Mouse (Mus musculus) E14TG2a.4 (cell line): ENCODE measurements at regions not wholly inside any gene's neighbourhood (a gene's known extent, or its start where the extent isn't known, plus 50 kb on each side); places are given as distances from the start of the nearest gene placed in this dataset.

Experiments
- H3K27me3 ChIP-seq: 2 replicates; pipeline ENCODE4 v1.6.1; 2014; ENCODE audit warnings: low read length, control low read depth; ENCODE audit not compliant: insufficient read depth
- H3K36me3 ChIP-seq: 2 replicates; pipeline ENCODE4 v1.6.1; 2014; ENCODE audit warnings: low read length, control low read depth; ENCODE audit not compliant: insufficient read depth
- H3K4me1 ChIP-seq: replicated peaks from 2 replicates; pipeline ENCODE4 v1.6.1; 2014; ENCODE audit warnings: low read depth, low read length, control low read depth
- H3K4me3 ChIP-seq: replicated peaks from 2 replicates; pipeline ENCODE4 v1.5.1; 2014; ENCODE audit warnings: mild to moderate bottlenecking, low read length
- H3K9me3 ChIP-seq: 2 replicates; pipeline ENCODE4 v1.6.1; 2014; ENCODE audit warnings: low read length, control low read depth
- CTCF ChIP-seq: conservative IDR thresholded peaks from 2 replicates; pipeline ENCODE4 v1.5.1; 2014; ENCODE audit warnings: low read length
- NANOG ChIP-seq: IDR thresholded peaks from 2 replicates; pipeline ENCODE4 v1.6.1; 2014; ENCODE audit warnings: borderline replicate concordance, low read length, mixed read lengths
- POU5F1 ChIP-seq: IDR thresholded peaks from 2 replicates; pipeline ENCODE4 v1.6.1; 2014; ENCODE audit warnings: low read length, borderline replicate concordance

GRCm38 (mm10) chr2:157633286-157633685 is 62.2 kb upstream of the Blcap start:
- no peak overlapping the region for H3K4me3 ChIP-seq
- no peaks in the 10 kb centered on the region for H3K4me1 ChIP-seq
- no peak for TF ChIP-seq NANOG
- no peak for TF ChIP-seq POU5F1
- H3K27me3 ChIP-seq: peaks cover 9% of the 10 kb centered on the region; the same call in 1 of the 2 replicates
- no peaks in the 10 kb centered on the region for H3K36me3 ChIP-seq
- no peaks in the 10 kb centered on the region; the same call in 1 of the 2 replicates for H3K9me3 ChIP-seq

GRCm38 (mm10) chr2:157635670-157636069 is 64.6 kb upstream of the Blcap start:
- peaks cover 9% of the 10 kb centered on the region; the same call in 1 of the 2 replicates for H3K27me3 ChIP-seq
- TF ChIP-seq POU5F1 (no peak), CTCF (peak; percentile 84)

DNA sequence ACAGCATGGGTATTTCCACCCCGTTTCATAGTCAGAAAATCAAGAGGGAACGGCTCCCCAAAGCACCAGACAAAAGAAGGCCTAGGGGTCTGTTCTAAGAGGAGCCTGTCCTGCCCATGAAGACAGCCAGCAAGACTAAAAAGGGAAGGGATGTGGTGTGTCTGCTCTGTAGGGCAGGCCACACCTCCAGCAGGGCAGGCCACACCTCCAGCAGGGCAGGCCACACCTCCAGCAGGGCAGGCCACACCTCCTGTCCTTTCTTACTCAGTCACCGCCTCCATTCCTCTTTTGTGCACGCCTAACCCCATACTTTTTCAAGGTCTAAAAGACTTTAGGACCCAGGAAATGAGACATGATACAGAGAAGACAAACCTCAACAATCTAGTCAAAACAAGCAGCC is 69.8 kb upstream of the Blcap start:
- Histone ChIP-seq H3K36me3 (no peaks in the 10 kb centered on the region), H3K9me3 (no peaks in the 10 kb centered on the region)
- TF ChIP-seq NANOG (no peak), POU5F1 (no peak)

More at GRCm38 (mm10) chr2:157635670-157636069, 64.6 kb upstream of the Blcap start:
- Histone ChIP-seq H3K36me3 (no peaks in the 10 kb centered on the region), H3K4me3 (no peak overlapping the region), H3K9me3 (no peaks in the 10 kb centered on the region; the same call in 1 of the 2 replicates), H3K4me1 (peaks cover 2% of the 10 kb centered on the region)

DNA sequence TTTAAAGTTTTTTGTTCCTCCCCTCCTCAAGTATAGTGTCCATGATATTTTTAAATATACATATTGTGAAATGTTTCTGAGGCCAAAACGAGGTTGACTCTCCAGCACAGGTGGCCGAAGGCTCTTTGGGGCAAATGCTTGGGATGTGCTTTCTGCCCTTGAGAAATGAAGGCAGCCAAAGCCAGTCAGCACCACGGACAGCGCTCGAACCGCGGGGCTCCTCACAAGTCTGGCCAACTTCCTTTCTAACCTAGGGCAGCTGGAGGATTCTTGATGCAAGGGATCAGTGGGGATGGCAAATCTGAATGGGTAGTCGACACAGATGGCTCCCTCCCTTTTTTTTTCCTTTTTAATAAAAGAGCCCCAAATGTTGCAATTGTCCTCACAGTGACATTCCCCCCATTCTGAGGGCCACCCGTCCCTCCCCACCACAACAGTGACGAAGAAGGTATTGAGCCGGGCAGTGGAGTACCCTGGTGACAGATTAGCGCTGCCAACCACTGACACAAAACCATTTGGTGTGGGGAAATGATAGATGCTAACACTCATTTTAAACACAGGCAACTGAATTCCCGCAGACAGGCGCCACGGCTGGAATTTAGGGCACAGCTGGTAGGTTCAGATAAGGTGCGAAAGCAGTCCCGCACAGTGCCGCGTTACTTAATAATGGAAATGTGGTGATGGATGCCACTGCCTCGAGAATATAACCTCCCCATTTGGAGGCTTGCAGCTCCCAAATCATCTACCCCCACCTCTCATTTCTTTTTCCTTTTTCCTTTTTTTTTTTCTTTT is 73.4 kb upstream of the Ctnnbl1 start:
- TF ChIP-seq NANOG: no peak
- TF ChIP-seq POU5F1: no peak
- no peak for TF ChIP-seq CTCF
- Histone ChIP-seq H3K4me3 (no peak overlapping the region), H3K9me3 (peaks cover 7% of the 10 kb centered on the region), H3K36me3 (no peaks in the 10 kb centered on the region), H3K4me1 (peaks cover 34% of the 10 kb centered on the region), H3K27me3 (peaks cover 27% of the 10 kb centered on the region)

More for the DNA sequence above, 69.8 kb upstream of the Blcap start:
- Histone ChIP-seq H3K4me1 (peaks cover 12% of the 10 kb centered on the region), H3K4me3 (no peak overlapping the region), H3K27me3 (peaks cover 6% of the 10 kb centered on the region; the same call in 1 of the 2 replicates)

- Histone ChIP-seq H3K9me3 (peaks cover 7% of the 10 kb centered on the region), H3K27me3 (peaks cover 29% of the 10 kb centered on the region)
- TF ChIP-seq CTCF: peak; percentile 35
- no peak for TF ChIP-seq POU5F1
Observed at GRCm38 (mm10) chr2:157664481-157664880, 72.7 kb upstream of the Ctnnbl1 start.

GRCm38 (mm10) chr2:157670191-157670590 is 67.0 kb upstream of the Ctnnbl1 start:
- Histone ChIP-seq H3K36me3 (no peaks in the 10 kb centered on the region), H3K9me3 (peaks cover 7% of the 10 kb centered on the region), H3K4me3 (no peak overlapping the region), H3K27me3 (peaks cover 32% of the 10 kb centered on the region), H3K4me1 (peaks cover 66% of the 10 kb centered on the region)
- no peak for TF ChIP-seq POU5F1
- 0 out of 2 replicates have a peak, but pooled peaks have one; percentile 11 for TF ChIP-seq NANOG

More at GRCm38 (mm10) chr2:157664481-157664880, 72.7 kb upstream of the Ctnnbl1 start:
- no peak overlapping the region for H3K4me3 ChIP-seq
- H3K36me3 ChIP-seq: no peaks in the 10 kb centered on the region
- H3K4me1 ChIP-seq: peaks cover 41% of the 10 kb centered on the region

DNA sequence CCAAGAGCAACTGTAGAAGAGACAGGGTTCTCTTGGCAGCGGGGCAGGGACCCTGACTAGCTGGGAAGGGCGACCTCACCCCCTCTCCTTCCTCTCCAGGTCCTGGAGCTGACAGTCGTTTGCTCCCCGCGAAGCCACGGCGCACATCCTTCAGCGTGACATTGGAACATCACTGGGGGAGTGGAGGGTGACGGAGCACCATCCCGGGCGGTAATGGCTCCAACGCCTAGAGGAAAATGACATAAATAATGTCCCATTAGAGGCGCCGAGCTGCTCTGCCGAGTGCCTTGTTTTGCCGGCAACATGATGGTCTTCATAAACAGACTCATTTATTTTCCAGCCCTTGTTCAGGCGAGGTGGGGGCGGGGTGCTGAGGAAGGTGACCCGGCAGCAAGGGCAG is 62.3 kb upstream of the Ctnnbl1 start:
- Histone ChIP-seq H3K4me1 (peaks cover 69% of the 10 kb centered on the region), H3K9me3 (no peaks in the 10 kb centered on the region), H3K36me3 (no peaks in the 10 kb centered on the region), H3K27me3 (peaks cover 22% of the 10 kb centered on the region), H3K4me3 (peak overlapping the region; percentile 58)
- TF ChIP-seq NANOG: no peak
- no peak for TF ChIP-seq POU5F1
- TF ChIP-seq CTCF: no peak

- TF ChIP-seq POU5F1 (no peak), CTCF (no peak), NANOG (no peak)
- Histone ChIP-seq H3K36me3 (no peaks in the 10 kb centered on the region), H3K27me3 (peaks cover 27% of the 10 kb centered on the region), H3K4me1 (peaks cover 56% of the 10 kb centered on the region), H3K4me3 (no peak overlapping the region; the same call in 1 of the 2 replicates), H3K9me3 (no peaks in the 10 kb centered on the region)
Observed at GRCm38 (mm10) chr2:157676396-157677176, 60.6 kb upstream of the Ctnnbl1 start.
